Mouse (Mus musculus) cerebellum, adult 11-12 months (tissue): Measurements from ENCODE around the gene Dynlt1c.
"Not testable (repeated sequence)": the region's sequence is repeated elsewhere in the genome, so short reads cannot be mapped to it uniquely, and the experiment has no call there.

ENCODE experiments used
- DNase-seq: peaks from one replicate; pipeline ENCODE4 v3.0.0; 2022

Gene Dynlt1c

GRCm38 (mm10) chr17:6655567-6656281 lies 54.3 kb downstream of the Dynlt1c start, which contains the start of gene Dynlt1f:
Gene Dynlt1f (minus strand): TSS chr17:6655900.
- peak; percentile 85 for DNase-seq

- peak; percentile 37 for DNase-seq
Observed at GRCm38 (mm10) chr17:6656471-6656870, 55.0 kb downstream of the Dynlt1c start.

- not testable (repeated sequence) for DNase-seq
Observed at GRCm38 (mm10) chr17:6658801-6659200, 57.3 kb downstream of the Dynlt1c start, which contains the start of gene Sytl3. Gene Sytl3 (plus strand): TSS chr17:6659093.
